Mouse (Mus musculus) cerebellum, adult 9-11 months (tissue): ENCODE measurements around the gene Bach1.

Experiments used
- DNase-seq: peaks from one replicate; pipeline ENCODE4 v3.0.0; 2022

The Bach1 gene

GRCm38 (mm10) chr16:87744338-87744737 is 45.6 kb downstream of the Bach1 start:
- no peak for DNase-seq

- no peak for DNase-seq
Observed at GRCm38 (mm10) chr16:87745192-87745945, 46.6 kb downstream of the Bach1 start.

GRCm38 (mm10) chr16:87746728-87747127 is 48.0 kb downstream of the Bach1 start:
- DNase-seq: no peak

GRCm38 (mm10) chr16:87751243-87751642 is 52.5 kb downstream of the Bach1 start:
- no peak for DNase-seq

GRCm38 (mm10) chr16:87752482-87752881 is 53.7 kb downstream of the Bach1 start:
- DNase-seq: no peak

- DNase-seq: peak; percentile 53
Observed at GRCm38 (mm10) chr16:87754858-87755257, 56.1 kb downstream of the Bach1 start.

- no peak for DNase-seq
Observed at GRCm38 (mm10) chr16:87755915-87756314, 57.2 kb downstream of the Bach1 start.

GRCm38 (mm10) chr16:87758016-87758415 is 59.3 kb downstream of the Bach1 start:
- DNase-seq: no peak

- DNase-seq: no peak
Observed at GRCm38 (mm10) chr16:87764668-87765109, 65.9 kb downstream of the Bach1 start.

GRCm38 (mm10) chr16:87765984-87766383 is 67.2 kb downstream of the Bach1 start:
- DNase-seq: no peak

GRCm38 (mm10) chr16:87770576-87770975 is 71.8 kb downstream of the Bach1 start:
- DNase-seq: no peak

- DNase-seq: no peak
Observed at GRCm38 (mm10) chr16:87771926-87772325, 73.2 kb downstream of the Bach1 start.

- DNase-seq: no peak
Observed at GRCm38 (mm10) chr16:87774398-87774797, 75.7 kb downstream of the Bach1 start.

GRCm38 (mm10) chr16:87777373-87777772 is 78.6 kb downstream of the Bach1 start:
- no peak for DNase-seq

- no peak for DNase-seq
Observed at GRCm38 (mm10) chr16:87781637-87782036, 82.9 kb downstream of the Bach1 start.
